Mouse (Mus musculus) frontal cortex, postnatal 36 days (tissue): Measurements from ENCODE around the gene Sp6.

Source experiments
- DNase-seq, 2 experiments: peaks; one replicate each; pipeline ENCODE4 v3.0.0; 2022; ENCODE audit warnings: low spot score in 2 of 2

Gene Sp6

DNA sequence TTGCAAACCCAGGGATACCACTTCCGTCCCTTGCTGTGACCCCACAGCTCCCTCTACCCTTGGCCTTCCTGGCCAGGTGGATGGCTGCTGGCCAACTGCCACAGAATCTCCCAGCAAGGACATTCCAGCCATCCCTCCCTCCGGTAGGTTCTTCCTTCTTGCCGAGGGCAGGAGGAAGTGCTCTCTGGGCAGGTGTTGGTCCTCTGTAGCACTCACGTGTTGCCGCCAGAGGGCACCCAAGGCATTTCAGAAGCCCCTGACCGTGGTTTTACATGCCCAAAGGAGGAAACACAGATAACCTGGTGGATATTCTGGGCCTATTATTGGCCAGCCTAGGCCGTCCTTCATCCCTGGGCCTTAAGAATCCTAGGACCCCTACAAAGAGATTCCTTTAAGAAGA is 30.8 kb upstream of the Sp6 start:
- peak; percentile 80 to 83 for DNase-seq

DNA sequence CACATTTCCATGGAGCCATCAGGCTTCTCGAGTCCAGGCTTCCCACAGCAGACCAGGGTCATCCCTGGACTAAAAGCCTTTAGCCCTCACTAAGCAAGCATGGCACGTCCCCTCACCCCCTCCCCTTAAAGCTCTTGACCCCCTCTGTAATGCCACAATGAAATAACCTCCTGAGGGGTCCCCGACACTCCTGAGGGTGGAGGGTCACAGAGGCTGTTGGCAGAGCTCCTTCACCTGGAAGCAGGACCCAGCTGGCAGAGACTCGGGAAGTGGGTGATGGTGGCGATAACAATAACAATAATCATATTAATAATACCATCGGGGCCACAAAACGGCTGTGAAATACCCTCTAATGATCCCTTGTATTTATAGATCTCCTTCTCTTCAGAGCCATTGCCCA is 30.3 kb upstream of the Sp6 start, which contains the start of gene Sp2:
Gene Sp2, minus strand, starts transcription at position 101 of the 400 bp plus-strand sequence.
- no peak for DNase-seq

DNA sequence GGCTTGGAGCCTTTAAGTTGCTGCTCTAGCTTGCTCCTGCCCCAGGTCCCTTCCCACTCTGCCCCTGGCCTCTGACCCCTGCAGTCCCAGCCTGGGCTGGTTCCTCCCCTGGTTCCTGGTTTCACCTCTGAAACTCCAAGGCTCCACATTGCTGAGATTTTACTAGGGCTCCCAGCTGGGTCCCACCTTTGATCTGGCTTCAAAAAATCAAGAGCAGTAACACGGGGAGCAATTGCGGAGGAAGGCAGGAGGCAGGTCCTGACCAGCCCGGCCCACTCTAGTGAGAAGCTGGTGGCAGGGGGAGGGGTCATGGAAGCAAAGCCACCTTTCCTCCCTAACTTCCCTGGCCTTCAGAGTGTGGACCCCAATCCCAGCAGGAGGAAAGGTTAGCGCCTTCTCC is 28.3 kb upstream of the Sp6 start:
- no peak for DNase-seq

DNA sequence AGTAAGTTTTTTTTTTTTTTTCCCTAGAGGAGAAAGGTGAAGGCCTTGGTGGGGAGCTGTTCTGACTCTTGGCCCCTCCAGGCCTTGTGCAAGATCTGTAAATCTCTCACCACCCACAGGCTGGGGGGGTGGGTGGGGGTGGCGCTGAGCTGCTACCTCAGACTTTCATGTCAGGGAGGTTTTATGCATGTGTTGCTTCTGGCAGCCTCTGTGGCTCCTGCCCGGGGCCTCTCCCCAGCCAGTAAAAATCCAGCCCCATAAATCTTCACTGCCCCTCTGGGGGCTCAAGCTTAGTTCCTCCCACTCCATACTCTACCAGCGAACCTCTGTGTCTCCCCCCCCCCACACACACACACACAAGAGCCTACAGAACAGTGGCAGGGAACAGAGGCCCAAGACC is 26.7 kb upstream of the Sp6 start:
- DNase-seq: no peak

DNA sequence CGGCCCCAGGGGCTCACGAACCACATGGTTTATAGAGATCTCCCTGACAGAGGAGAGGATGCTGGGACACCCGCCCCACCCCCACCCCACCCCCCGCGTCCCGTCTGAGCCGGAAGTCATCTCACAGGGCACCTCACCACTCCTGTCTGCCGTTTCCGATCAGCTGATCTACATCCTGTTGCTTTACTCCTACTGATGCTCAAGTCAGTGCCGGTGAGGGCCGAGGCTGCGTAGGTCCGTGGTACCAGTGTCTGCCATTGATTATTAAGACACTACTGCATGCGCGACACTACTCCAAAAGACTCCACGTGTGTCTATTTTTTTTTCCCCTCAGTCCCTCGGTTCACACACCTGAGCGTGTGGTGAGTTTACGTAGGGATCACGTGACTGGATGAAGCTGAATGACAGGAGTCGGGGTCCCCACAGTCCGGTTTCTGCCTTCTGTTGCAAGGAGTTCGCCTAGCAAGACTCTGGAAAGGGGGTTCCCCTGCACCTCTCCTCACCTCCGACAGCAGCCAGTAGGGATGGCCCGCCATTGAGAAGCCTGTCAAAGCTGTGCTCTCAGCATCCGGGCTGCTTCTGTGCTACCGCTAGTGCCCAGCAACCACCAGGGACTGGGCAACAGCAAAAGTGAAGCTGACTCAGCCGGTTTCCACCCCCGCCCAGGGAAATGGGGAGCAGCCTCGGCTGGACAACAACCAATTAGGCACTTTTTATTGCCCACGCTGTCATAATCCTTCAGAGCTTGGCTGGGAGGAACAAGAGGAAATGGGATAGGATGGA is 25.1 kb upstream of the Sp6 start:
- DNase-seq: no peak

DNA sequence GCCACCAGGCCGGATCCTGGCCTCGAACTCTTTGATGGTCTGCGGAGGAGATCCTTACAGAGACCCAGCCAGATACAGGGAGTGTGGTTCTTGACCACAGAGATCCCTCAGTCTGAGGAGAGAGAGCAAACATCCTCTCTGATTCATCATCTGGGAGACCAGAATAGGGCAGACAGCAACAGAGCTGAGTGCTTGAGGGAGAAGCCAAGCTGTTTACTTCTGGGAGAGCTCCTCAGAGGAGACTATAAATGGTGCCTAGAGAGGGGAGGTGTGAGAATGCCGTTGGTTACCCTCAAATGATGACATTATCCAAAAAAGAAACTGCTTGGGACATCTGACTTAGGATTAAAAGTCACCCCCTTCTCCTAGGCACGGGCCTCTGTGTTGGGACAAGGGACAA is 21.7 kb upstream of the Sp6 start:
- DNase-seq: no peak

DNA sequence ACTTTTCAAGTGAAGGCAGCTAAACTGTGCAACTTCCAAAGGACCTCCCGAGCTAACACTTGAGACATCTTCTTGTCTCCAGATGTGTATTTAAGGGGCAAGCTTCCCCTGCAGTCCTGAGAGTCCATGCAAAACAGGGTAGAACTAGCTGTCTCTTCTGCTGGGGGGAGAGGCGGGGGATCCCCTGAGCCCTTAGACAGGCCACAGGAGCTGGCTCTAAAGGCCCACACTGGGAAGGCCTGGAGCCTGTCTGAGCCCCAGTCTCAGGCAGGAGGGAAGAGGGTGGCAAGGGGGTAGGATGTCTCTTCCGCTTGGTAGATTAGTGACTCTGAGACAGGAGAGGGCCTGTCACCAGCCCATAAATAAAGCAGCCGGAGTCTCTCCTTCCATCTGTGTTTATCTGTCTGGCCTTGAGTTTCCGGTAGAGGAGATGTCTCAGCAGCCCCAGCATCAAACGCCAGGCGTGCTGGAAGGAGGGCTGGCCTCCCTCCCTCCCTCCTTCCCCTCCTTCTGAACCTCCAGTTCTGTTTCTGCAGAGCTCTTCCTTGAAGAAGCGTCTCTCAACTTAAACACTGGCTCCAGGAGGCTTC is 20.4 kb upstream of the Sp6 start:
- DNase-seq: no peak

DNA sequence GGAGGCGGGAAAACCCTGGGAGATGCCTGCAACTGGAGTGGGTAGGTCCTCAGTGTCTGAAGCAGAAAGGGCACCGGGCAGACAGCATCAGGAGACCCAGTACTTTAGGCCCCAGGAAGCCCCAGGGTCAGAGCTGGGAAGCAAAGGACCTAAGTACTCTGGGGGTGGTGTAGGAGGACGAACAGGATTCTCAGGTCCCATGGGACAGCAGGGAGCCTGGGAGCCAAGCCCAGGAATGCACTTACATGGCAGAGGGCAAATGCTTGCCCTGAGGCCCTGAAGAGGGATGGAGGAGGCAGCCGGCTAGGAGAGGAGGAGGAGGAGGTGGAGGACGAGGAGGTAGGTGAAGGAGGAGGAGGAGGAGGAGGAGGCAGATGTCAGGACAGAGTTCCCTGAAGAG is 18.2 kb upstream of the Sp6 start:
- DNase-seq: no peak

DNA sequence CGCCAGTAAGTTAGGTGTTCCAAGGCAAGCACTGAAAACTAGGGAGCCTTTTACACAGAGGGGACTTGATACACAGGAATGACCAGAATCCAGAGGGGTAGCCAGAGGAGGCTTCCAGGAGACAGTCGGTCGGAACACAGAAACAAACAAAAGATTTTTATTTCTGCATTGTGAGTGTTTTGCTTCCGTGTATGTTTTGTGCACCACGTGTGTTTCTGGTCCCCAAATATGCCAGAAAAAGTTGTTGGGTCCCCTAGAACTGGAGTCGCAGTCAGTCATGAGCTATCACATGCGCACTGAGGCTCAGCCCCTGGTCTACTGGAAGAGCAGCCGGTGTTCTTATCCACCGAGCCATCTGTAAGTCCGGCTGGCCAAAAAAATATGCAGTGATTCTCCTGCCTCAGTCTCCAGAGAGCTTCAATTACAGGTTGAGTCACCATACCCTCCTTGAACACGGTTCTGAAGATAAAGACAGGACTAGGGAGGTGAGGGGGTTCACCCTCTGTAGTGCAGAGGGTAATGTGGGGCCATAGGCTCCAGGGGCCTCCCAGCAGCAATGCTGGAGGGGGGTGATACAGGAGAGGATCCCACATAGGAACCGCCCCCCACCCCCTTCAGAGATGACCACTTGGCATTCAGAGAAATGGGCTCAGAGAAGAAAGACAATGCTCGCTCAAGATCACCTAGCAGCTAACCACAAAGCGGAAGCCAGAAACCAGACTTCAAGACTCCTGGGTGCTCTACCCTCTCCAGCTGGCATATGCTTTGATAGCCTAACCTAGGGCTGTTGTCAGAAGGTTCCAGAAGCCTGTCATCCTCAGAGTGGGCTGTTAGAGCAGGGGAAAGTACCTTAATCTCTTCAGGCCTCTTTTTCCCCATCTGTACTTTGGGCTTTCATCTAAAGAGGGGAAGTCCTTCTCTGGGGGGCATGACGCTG is 17.1 kb upstream of the Sp6 start:
- no peak for DNase-seq

DNA sequence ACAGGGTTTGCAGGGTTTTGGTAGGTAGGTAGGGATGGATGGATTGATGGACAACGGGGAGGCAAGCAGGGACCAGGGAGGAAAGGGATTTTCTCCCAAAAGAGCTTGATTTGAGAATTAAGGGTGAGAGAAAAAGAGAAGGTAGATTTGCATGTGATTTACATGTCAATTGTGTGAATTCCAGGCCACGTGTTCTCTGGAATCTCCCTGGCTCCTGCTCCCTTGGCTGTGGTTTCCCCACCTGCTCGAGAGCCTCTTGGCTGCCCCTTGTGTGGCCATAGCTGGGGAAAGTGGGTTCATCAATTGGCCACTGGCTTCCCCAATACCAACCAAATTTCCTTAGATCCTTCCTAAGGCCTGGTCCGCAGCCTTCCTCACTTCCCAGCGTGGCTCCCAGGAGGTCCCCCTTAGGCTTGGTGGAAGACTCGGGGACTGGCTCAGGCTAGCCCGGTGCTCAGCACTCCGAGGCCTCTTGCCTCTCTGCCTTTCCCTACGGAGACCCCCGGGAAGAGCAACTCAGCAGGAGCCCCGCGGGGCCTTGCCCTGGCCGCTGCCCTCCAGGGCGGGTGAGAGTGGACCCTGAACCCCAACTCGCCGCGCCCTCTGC is 16.3 kb upstream of the Sp6 start:
- DNase-seq: no peak

DNA sequence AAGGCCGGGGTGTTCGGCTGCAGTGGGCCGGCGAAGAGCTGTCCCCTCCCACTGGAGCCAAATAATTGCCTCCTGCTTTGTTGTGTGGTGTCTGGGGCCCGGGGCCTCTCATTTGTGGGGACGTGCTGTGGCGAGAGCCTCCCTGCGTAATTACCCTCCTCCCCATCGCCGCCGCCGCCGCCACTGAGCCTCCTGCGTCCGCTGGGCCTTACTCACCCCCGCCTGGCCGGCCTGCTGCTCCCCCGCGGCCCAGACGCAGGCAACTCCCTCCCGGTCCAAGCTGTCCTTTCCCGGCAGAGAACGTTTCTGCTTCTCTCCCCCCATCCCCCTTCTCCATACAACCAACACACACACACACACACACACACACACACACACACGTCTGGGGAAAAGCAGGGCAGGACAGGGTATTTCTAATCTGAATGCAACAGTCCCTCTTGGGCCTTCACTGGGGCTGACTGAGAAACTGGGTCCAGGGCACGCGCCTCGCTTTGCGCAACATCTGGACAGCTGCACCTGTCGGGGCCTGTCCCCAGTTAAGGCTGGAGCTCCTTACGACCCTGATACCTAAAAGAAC is 15.7 kb upstream of the Sp6 start:
- no peak for DNase-seq

DNA sequence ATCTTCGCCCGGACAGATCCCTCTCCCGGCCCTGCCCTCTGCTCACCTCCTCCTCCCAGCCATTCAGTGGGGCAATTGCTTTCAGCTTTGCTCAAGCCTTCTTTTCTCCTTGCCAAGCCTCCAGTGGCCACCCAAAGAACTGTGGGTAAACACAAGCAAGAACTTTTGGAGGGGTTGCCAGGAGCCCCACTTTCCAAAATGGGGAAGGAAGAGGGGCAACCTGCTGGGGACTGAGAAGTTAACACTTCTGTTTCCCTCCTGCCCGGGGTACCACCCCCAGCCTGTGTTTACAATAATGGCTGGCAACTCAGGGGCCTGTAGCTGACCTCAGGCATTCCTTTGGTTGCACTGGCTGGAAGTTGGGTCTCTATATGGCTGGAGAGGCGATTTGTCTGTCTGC is 10.0 kb upstream of the Sp6 start:
- DNase-seq: no peak

DNA sequence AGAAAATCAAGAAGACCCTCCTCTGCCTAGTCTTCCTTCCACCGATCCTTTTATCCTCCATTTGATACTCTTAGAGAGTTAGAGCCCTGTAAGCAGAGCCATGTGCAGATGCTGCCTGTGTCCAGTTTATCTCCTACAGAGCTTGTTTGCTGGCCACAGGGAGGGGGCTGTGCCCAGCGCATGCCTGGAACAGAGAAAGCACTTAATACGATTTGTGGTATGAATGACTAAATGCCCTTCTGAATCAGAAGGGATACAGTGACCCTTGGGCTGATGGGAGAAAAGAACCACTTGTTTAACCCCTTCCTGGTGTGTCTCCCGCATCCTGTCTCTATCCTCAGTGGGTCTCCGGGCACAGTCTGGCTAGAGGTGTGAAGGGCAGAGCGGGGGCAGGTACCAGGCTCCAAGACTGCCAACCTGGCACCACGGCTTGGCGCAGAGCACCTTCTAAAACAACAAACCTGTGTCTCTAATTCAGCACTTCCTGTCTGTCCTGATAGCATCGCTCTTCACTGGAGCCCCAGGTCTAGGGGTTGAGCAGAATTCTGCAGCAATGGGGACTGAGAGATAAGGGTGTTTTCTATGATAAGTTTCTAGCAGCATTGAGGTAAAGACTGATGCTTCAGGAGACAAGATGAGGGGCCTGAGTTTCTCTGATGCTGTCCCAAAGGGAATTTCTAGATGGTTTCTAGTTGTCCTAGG is 6.0 kb upstream of the Sp6 start:
- DNase-seq: no peak

DNA sequence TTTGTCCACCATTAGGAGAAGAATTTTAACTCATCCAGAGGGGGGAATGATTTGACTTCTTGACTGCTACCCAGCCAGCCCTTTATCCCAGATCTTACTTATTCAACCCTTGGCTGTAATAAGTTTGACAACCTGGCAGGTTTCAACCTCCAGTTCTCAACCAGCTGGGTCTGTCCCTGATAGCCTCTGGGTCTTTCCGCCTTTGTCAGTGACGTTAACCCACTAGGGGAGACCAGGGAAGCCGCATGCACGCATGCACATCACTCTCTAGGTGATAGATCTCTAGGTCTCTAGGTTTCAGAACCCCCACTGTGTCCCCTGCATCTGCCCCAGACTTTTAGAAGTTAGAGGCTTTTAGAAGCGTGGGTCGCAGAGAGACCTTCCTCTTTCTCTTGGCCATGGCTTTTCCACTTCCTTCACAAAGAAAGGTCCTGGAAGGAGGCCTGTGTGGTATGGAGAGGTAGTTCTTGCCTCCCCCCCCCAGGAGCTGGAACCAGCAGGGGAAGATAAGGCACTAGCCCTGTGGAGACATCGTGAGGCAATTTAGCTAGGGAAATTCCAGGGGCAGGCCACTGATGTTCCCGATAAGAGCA is 3.9 kb upstream of the Sp6 start:
- DNase-seq: no peak

DNA sequence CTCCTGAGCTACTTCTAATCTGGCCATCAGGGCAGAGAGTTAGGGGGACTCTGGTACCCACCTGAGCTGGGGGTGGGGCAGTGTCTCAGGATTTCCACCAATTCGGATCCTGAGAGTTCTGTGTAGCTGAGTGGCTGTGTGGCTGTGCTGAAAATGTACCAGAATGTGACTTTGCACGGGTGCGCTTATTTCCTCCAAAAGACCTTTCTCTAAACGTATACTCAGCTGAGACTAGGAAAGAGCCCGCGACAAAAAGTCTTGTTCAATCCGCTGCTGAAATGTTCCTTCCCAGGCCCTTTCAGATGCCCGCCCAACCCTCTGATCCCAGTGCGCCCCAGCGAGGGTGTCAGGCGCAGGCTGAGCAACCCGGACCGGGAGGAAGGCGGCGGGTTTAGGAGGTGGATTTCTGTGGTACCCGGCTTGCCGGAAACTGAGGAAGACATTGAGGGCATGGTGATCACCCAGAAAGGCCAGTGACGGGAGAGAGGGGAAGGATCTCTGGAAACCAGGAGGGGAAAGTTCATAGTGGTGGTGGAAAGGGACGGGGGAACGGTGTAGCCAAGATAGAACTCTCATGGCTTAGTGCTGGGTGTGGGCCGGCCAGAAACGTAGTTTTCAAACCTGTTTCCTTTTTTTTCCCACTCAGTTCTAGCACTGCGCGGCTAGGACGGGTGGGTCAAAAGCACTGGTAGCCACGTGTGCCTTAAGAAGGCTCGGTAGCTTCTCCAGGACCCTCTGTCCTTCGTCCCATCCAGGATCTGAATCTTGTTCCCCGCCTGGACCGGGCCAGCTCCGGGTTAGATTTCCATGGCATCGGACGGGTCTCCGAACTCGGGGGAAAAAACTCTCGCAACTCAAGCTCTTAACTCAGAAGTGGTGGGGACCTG is 4.7 kb downstream of the Sp6 start:
- no peak for DNase-seq

DNA sequence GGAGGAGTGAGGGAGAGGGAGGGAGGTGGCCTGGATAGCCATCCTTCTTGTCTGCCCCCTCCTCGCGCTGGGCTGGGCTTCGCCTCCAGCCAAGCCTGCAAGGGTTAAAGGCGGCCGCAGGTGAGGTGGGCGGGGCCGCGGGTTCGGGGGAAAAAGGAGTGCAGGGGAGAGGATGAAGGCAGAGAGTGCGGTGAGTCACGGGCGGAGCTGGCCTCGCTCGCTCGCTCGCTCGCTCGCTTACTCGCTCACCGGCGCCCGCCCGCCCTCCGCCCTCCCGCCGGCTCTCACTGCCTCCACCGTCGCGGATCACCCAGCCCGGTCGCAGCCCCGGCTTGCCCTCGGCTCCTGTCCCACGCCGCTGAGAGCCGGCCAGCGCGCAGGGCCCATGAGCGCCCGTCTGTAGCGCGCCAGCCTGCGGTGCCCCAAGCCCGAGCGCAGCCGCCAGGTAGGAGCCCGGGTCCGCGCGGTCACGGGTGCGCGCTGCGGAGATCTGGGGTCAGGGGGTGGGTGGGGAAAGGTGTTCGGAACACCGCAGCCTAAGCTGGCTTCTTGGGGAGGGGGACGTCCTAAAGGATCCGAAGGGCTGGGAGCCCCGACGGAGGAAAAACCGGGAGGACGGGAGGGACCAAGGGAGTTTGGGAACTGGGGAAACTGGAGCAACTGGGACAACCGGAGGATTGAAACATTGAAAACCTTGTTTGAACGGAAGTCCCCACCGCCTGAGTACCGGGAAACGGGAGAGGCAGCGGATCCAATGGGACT is 5.6 kb downstream of the Sp6 start:
- DNase-seq: no peak

DNA sequence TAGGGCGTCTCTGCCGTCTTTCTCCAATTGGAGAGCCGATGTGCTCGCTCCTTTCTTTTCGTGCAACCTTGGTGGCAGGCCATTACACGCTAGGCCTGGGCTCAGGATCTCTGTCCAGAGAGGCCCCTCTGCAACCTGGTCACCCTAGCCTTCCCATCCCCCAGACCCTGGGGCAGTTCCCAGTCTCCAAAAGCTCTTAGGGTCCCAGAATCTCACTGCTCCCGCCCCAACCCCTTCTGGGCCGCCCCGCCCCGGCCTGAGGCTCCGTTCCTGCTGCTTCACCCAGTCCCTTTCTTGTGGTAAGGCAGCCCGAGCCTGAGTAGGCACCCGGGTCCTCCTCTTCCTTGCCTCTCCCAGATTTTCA is 6.1 kb downstream of the Sp6 start:
- no peak for DNase-seq

DNA sequence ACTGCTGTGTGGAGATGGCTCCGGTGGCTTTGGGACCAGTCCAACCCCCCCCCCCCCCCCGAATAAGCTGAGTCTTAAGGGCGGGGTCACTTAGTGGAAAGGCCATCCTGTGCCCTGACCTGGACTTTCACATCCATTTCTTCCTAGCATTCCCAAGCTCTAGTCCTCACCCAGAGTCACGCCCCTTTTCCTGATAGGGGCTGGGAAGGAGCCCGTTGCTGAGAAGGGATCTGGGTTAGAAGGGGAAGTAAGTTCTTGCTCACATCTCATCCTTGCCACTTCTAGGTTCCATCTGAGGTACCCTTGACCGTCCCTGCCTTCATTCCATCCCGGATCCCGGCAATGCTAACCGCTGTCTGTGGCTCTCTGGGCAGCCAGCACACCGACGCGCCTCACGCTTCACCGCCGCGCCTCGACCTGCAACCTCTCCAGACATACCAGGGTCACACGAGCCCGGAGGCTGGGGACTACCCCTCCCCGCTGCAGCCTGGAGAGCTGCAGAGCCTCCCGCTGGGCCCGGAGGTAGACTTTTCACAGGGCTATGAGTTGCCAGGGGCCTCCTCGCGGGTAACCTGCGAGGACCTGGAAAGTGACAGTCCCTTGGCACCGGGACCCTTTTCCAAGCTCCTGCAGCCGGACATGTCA is 8.0 kb downstream of the Sp6 start:
- DNase-seq: no peak
